Mouse (Mus musculus): ENCODE data around the gene Fkrp.

DNA sequence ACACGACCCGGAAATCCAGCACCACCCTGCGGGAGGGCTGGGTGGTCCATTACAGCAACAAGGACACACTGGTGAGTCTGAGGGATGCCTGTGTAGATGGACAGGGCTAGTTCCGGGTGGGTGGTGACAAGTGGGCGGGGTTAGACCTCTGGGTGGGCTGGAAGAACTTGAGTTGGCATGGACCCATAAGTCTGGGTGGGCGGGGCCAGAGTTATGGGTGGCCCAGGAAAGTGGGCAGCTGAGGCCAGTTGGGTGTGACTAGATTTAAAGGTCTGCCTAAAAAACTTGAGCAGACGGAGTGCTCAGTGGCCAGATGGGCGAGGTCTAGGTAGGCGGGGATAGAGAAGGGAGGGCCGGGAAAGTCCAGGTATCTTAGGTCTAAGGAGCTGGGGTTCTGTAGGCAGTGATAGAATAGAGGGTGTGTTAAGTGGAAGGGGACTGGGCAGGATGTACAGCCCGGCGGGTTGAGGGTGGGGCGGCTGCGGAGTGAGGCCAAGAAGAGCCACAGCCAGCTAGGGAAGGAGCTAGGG, 36.8 kb upstream of the Fkrp start:
- TF ChIP-seq POLR2A (IDR thresholded peaks at IDR 0.05; ENCODE audit: low read depth, low read length), result no peak
- TF ChIP-seq CTCF (conservative IDR thresholded peaks at IDR 0.05; ENCODE audit: insufficient read depth, insufficient read length, low read depth, low read length), result no peak
